Mouse (Mus musculus) inflammation-experienced regulatory T-cells (primary cell): ENCODE data around the gene Cxcl13. TPM values are rescaled to one million over a fixed set of nuclear protein-coding genes. Genes with fewer than 3 reads are reported as not detected.

Experiments used
- polyA plus RNA-seq, 2 experiments: library from polyadenylated mRNA; unstranded; fragments of 100-300 nt; shearing (Covaris generic); gene quantifications; one replicate each; pipeline ENCODE4 v1.2.1; 2017

The Cxcl13 gene
- 1 to 10 TPM; 1.4 to 2.5 TPM for polyA plus RNA-seq

DNA sequence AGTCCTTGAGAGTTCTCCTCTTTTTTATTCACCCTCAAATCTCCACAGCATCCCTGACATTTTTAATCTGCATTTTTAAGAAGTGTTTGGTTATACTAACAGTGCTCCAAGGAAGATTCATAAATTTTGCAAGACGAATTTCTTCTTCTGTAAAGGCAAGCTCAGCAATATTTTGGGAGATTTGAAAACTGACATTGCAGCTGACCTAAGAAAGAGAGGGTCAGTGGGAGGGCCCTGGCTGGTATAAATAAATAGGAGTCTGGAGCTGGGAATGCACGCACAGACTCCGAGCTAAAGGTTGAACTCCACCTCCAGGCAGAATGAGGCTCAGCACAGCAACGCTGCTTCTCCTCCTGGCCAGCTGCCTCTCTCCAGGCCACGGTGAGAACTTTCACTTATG, at the start of gene Cxcl13:
Gene Cxcl13, plus strand, starts transcription at position 301 of the 400 bp plus-strand sequence.

Other genes starting within 250 kb of the Cxcl13 start
- not detected for gene Gm7978, start 220.8 kb upstream of the Cxcl13 start, polyA plus RNA-seq
- 1 to 10 TPM in 1 of 2 experiments, not detected in 1; 3.3 TPM for gene Gm7982, start 214.9 kb upstream of the Cxcl13 start, polyA plus RNA-seq
- under 1 TPM in 1 of 2 experiments, not detected in 1; 0.08 TPM for gene E330014E10Rik, start 181.0 kb upstream of the Cxcl13 start, polyA plus RNA-seq
- 100 to 1,000 TPM in 1 of 2 experiments, 10 to 100 TPM in 1; 60.3 to 119 TPM for gene Cnot6l, start 207.2 kb downstream of the Cxcl13 start, polyA plus RNA-seq